Mouse (Mus musculus): Measurements from ENCODE around the gene Pde11a. TPM values are rescaled to one million over a fixed set of nuclear protein-coding genes. Genes with fewer than 3 reads are reported as not detected.
A peak's percentile ranks its signal among the peaks of the same experiment; 100 is the strongest.

Pde11a gene
- polyA plus RNA-seq, 1 experiment from 2014 or later, result 0.18 TPM

DNA sequence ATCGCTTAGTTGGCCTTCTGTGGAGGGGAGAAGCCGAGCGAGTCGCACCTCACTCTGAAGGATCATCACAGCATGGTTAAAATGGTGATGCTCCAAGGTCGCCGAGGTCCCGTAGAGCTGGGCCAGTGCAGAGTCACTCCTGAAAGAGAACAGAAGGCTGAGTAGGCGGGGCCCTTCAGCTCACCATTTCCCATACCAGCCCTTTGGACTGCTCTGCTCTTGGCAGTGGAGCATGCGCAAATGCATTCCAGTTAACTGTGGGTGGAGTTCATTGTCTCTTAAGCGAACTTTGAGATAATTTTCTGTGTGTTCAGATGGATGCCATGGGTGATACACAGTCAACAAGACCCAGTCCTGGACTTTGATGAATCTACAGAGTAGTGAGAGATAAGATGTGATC lies 288.5 kb downstream of the Pde11a start:
- H3K27me3 ChIP-seq, result no peaks in the 10 kb centered on the region
- no peaks in the 10 kb centered on the region for H3K9me3 ChIP-seq (replicated peaks)
- 0 out of 2 replicates have a peak, but pooled peaks cover 4% of the 10 kb centered on the region for H3K4me1 ChIP-seq (replicated peaks)
- WGBS, result 62% methylated on average over 10 of the region's 10 CpGs
- H3K4me2 ChIP-seq, result no peak overlapping the region
- H3K36me3 ChIP-seq, result no peaks in the 10 kb centered on the region
- H3K27ac ChIP-seq, result no peak overlapping the region
- ATAC-seq (replicated peaks; ENCODE audit: insufficient number of reproducible peaks, insufficient read depth, low FRiP score, low read depth), result no peak
- no peak overlapping the region for H3K9ac ChIP-seq
- no peak overlapping the region for H3K4me3 ChIP-seq

- H3K4me2 ChIP-seq, result no peak overlapping the region
- no peak overlapping the region for H3K27ac ChIP-seq
- H3K36me3 ChIP-seq, result no peaks in the 10 kb centered on the region
- H3K9me3 ChIP-seq (replicated peaks), result no peaks in the 10 kb centered on the region
- 0 out of 2 replicates have a peak, but pooled peaks cover 4% of the 10 kb centered on the region for H3K4me1 ChIP-seq (replicated peaks)
- no peak overlapping the region for H3K9ac ChIP-seq
- no peak for ATAC-seq (replicated peaks; ENCODE audit: insufficient number of reproducible peaks, insufficient read depth, low FRiP score, low read depth)
- 75% methylated on average over 8 of the region's 8 CpGs for WGBS
- no peaks in the 10 kb centered on the region for H3K27me3 ChIP-seq
- no peak overlapping the region for H3K4me3 ChIP-seq
Measured at GRCm38 (mm10) chr2:76049529-76049928, 289.0 kb downstream of the Pde11a start.

GRCm38 (mm10) chr2:76047740-76048139 lies 290.8 kb downstream of the Pde11a start:
- ATAC-seq (replicated peaks; ENCODE audit: insufficient number of reproducible peaks, insufficient read depth, low FRiP score, low read depth), result no peak
- Histone ChIP-seq H3K9ac (no peak overlapping the region), H3K36me3 (no peaks in the 10 kb centered on the region), H3K4me1 (replicated peaks) (0 out of 2 replicates have a peak, but pooled peaks cover 4% of the 10 kb centered on the region), H3K4me3 (no peak overlapping the region), H3K9me3 (replicated peaks) (no peaks in the 10 kb centered on the region), H3K27ac (no peak overlapping the region), H3K27me3 (no peaks in the 10 kb centered on the region), H3K4me2 (no peak overlapping the region)
- 83% methylated on average over 12 of the region's 12 CpGs for WGBS

DNA sequence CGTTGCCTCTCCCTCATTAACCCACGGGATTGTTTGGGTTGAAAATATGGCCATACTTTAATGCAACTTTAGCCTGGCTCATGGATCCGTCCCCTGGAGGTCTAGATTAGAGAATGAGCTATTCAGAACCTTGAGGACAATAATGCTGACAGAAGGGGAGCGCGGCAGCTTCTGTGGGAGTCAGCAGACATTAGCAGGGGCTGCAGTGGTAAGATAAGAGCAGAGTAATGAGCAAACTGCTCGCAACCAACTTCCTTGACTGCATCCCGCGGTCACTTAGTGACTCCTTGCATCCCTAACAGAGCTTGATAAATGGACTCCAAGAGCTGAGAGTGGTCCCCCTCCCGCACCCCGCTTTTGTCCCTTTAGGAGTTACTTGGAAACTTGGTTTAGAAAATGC lies 296.4 kb downstream of the Pde11a start:
- Histone ChIP-seq H3K4me1 (replicated peaks) (no peaks in the 10 kb centered on the region), H3K9me3 (replicated peaks) (no peaks in the 10 kb centered on the region), H3K27ac (no peak overlapping the region), H3K36me3 (no peaks in the 10 kb centered on the region), H3K4me3 (no peak overlapping the region), H3K9ac (no peak overlapping the region), H3K4me2 (no peak overlapping the region), H3K27me3 (no peaks in the 10 kb centered on the region)
- ATAC-seq (replicated peaks; ENCODE audit: insufficient number of reproducible peaks, insufficient read depth, low FRiP score, low read depth), result no peak
- 63% methylated on average over 10 of the region's 10 CpGs for WGBS

GRCm38 (mm10) chr2:76040116-76040515 lies 298.5 kb downstream of the Pde11a start:
- no peak overlapping the region for H3K4me2 ChIP-seq
- no peak overlapping the region for H3K9ac ChIP-seq
- H3K4me3 ChIP-seq, result no peak overlapping the region
- H3K27me3 ChIP-seq, result no peaks in the 10 kb centered on the region
- 89% methylated on average over 7 of the region's 7 CpGs for WGBS
- ATAC-seq (replicated peaks; ENCODE audit: insufficient number of reproducible peaks, insufficient read depth, low FRiP score, low read depth), result no peak
- H3K36me3 ChIP-seq, result no peaks in the 10 kb centered on the region
- no peaks in the 10 kb centered on the region for H3K9me3 ChIP-seq (replicated peaks)
- no peak overlapping the region for H3K27ac ChIP-seq
- no peaks in the 10 kb centered on the region for H3K4me1 ChIP-seq (replicated peaks)

DNA sequence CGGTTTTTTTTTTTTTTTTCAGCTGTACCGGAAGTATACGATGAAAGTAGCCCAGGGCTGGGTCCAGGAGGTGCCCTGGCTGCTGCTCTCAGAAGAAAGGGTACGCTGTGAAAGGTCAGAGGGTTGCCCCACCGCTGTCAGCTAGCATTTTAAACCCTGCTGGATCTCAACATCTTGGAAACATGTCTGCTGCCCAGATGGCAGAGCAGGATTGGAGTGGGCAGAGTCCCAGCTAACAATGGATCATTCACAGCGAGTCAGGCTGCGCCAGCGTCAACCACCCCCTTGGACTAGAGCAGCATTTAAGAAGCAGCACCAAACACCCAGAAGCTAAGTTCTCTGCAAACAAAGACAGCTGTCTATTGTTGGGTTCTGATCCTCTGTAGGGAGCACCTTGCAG lies 308.5 kb downstream of the Pde11a start:
- H3K9me3 ChIP-seq (replicated peaks), result no peaks in the 10 kb centered on the region
- H3K4me2 ChIP-seq, result no peak overlapping the region; the same call in 1 of the 2 replicates
- H3K4me3 ChIP-seq, result no peak overlapping the region
- peaks cover 18% of the 10 kb centered on the region for H3K4me1 ChIP-seq (replicated peaks)
- H3K36me3 ChIP-seq, result no peaks in the 10 kb centered on the region
- ATAC-seq (replicated peaks; ENCODE audit: insufficient number of reproducible peaks, insufficient read depth, low FRiP score, low read depth), result no peak
- no peak overlapping the region for H3K9ac ChIP-seq
- no peak overlapping the region for H3K27ac ChIP-seq
- H3K27me3 ChIP-seq, result no peaks in the 10 kb centered on the region
- WGBS, result 54% methylated on average over 8 of the region's 8 CpGs

GRCm38 (mm10) chr2:76029081-76029901 lies 309.3 kb downstream of the Pde11a start:
- H3K9ac ChIP-seq, result peak overlapping the region; percentile 31
- ATAC-seq (replicated peaks; ENCODE audit: insufficient number of reproducible peaks, insufficient read depth, low FRiP score, low read depth), result peak; percentile 66
- H3K27ac ChIP-seq, result peak overlapping the region; percentile 70
- no peaks in the 10 kb centered on the region for H3K27me3 ChIP-seq
- no peaks in the 10 kb centered on the region for H3K36me3 ChIP-seq
- no peaks in the 10 kb centered on the region for H3K9me3 ChIP-seq (replicated peaks)
- peak overlapping the region; percentile 56 for H3K4me2 ChIP-seq
- WGBS, result 28% methylated on average over 20 of the region's 20 CpGs
- H3K4me3 ChIP-seq, result peak overlapping the region; percentile 17
- peaks cover 18% of the 10 kb centered on the region for H3K4me1 ChIP-seq (replicated peaks)

DNA sequence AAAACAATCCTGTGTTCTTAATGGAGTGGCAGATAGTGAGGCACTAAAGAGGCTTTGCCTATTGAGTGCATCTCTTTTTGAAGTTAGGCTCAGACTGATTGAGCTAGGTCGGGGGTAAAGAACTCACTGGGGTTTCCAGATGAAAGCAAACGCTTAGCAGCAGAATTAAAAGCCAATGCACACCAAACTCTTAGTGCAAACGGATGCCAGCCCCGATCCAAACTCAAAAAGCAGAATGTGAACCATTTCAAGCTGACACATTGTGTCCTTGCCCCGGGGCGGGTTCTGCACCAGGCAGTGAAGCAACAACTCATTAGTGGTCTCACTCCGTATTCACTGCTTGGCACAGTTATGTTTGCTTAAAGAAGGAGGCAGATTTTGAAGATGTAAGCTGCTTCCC lies 321.7 kb downstream of the Pde11a start:
- Histone ChIP-seq H3K9me3 (replicated peaks) (no peaks in the 10 kb centered on the region), H3K4me2 (no peak overlapping the region), H3K36me3 (no peaks in the 10 kb centered on the region), H3K4me1 (replicated peaks) (no peaks in the 10 kb centered on the region), H3K4me3 (no peak overlapping the region), H3K9ac (no peak overlapping the region), H3K27me3 (no peaks in the 10 kb centered on the region), H3K27ac (no peak overlapping the region)
- WGBS, result 30% methylated on average over 7 of the region's 7 CpGs
- no peak for ATAC-seq (replicated peaks; ENCODE audit: insufficient number of reproducible peaks, insufficient read depth, low FRiP score, low read depth)

DNA sequence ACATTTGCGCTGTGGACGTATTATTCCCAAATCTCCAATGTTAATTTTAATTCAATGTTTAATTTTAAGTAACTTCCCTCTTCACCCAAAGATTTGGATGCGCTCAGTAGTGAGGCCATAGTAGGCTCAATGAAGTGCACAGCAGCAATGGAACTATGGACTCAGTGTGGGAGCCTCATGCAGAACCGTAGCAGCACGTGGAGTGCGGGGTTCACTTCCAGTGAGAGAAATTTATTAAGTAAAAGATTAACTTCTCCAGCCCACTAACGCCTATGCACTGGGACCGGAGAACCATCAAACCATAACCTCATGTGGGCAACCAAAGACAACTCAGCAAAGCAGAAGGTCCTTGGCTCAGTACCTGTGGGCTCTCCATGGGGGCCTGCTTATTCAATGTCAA lies 322.4 kb downstream of the Pde11a start:
- no peaks in the 10 kb centered on the region for H3K36me3 ChIP-seq
- no peak overlapping the region for H3K27ac ChIP-seq
- H3K4me3 ChIP-seq, result no peak overlapping the region
- ATAC-seq (replicated peaks; ENCODE audit: insufficient number of reproducible peaks, insufficient read depth, low FRiP score, low read depth), result no peak
- no peak overlapping the region for H3K4me2 ChIP-seq
- H3K9ac ChIP-seq, result no peak overlapping the region
- H3K27me3 ChIP-seq, result no peaks in the 10 kb centered on the region
- 90% methylated on average over 8 of the region's 8 CpGs for WGBS
- H3K9me3 ChIP-seq (replicated peaks), result no peaks in the 10 kb centered on the region
- H3K4me1 ChIP-seq (replicated peaks), result no peaks in the 10 kb centered on the region

GRCm38 (mm10) chr2:76015460-76015859 lies 323.1 kb downstream of the Pde11a start:
- no peaks in the 10 kb centered on the region for H3K27me3 ChIP-seq

GRCm38 (mm10) chr2:76014659-76015058 lies 323.9 kb downstream of the Pde11a start:
- Histone ChIP-seq H3K36me3 (no peaks in the 10 kb centered on the region), H3K27me3 (no peaks in the 10 kb centered on the region)
- ATAC-seq (replicated peaks; ENCODE audit: insufficient number of reproducible peaks, insufficient read depth, low FRiP score, low read depth), result no peak

More at GRCm38 (mm10) chr2:76015460-76015859, 323.1 kb downstream of the Pde11a start:
- H3K4me3 ChIP-seq, result no peak overlapping the region
- 89% methylated on average over 7 of the region's 7 CpGs for WGBS
- H3K27ac ChIP-seq, result no peak overlapping the region
- H3K9ac ChIP-seq, result no peak overlapping the region
- H3K4me2 ChIP-seq, result no peak overlapping the region
- ATAC-seq (replicated peaks; ENCODE audit: insufficient number of reproducible peaks, insufficient read depth, low FRiP score, low read depth), result no peak
- no peaks in the 10 kb centered on the region for H3K4me1 ChIP-seq (replicated peaks)
- H3K36me3 ChIP-seq, result no peaks in the 10 kb centered on the region
- no peaks in the 10 kb centered on the region for H3K9me3 ChIP-seq (replicated peaks)

DNA sequence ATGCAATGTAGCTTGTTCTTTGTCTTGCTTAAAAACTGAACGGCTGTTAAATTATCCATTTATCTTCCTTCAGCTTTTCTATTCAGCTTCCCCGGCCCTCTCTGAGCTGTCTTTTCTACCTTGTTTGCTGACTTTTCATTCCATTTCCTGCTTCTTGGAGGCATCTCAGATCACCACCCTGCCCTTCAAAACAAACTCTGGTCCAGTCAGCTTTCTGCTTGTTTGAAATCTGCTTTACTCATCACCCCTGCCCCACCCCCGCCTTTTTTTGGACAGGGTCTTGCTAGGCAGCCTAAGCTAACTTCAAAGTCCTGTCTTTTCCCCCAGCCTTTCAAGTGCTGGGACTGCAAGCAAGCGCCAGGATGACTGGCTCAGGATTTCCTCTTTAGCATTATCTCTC lies 332.4 kb downstream of the Pde11a start:
- no peak overlapping the region for H3K27ac ChIP-seq
- no peaks in the 10 kb centered on the region for H3K36me3 ChIP-seq
- ATAC-seq (replicated peaks; ENCODE audit: insufficient number of reproducible peaks, insufficient read depth, low FRiP score, low read depth), result no peak
- WGBS, result 27% methylated on average over 4 of the region's 4 CpGs
- no peak overlapping the region for H3K4me2 ChIP-seq
- H3K4me1 ChIP-seq (replicated peaks), result no peaks in the 10 kb centered on the region
- H3K9ac ChIP-seq, result no peak overlapping the region
- no peaks in the 10 kb centered on the region for H3K27me3 ChIP-seq
- no peak overlapping the region for H3K4me3 ChIP-seq
- H3K9me3 ChIP-seq (replicated peaks), result no peaks in the 10 kb centered on the region

More at GRCm38 (mm10) chr2:76014659-76015058, 323.9 kb downstream of the Pde11a start:
- no peak overlapping the region for H3K9ac ChIP-seq
- 85% methylated on average over 3 of the region's 3 CpGs for WGBS
- H3K4me3 ChIP-seq, result no peak overlapping the region
- H3K9me3 ChIP-seq (replicated peaks), result no peaks in the 10 kb centered on the region
- H3K4me1 ChIP-seq (replicated peaks), result no peaks in the 10 kb centered on the region
- no peak overlapping the region for H3K27ac ChIP-seq
- H3K4me2 ChIP-seq, result no peak overlapping the region

Measured in heart, embryonic 15.5 days (tissue).